Mouse (Mus musculus) lung, adult 10 weeks (tissue): Measurements from ENCODE around the gene Gm11116. TPM values are rescaled to one million over a fixed set of nuclear protein-coding genes. Genes with fewer than 3 reads are reported as not detected.

Experiments used
- polyA plus RNA-seq: library from polyadenylated mRNA; stranded (reverse); fragments of 350-450 nt; fragmentation: Illumina TruSeq; extraction: RNeasy Lipid Tissue Mini Kit (QIAGEN cat#74804); gene quantifications from one replicate; pipeline ENCODE4 v1.2.3, GENCODE M21; 2014; ENCODE audit warnings: low read depth, low replicate concordance; ENCODE audit not compliant: insufficient read depth

Gm11116 gene
- polyA plus RNA-seq: not detected

DNA sequence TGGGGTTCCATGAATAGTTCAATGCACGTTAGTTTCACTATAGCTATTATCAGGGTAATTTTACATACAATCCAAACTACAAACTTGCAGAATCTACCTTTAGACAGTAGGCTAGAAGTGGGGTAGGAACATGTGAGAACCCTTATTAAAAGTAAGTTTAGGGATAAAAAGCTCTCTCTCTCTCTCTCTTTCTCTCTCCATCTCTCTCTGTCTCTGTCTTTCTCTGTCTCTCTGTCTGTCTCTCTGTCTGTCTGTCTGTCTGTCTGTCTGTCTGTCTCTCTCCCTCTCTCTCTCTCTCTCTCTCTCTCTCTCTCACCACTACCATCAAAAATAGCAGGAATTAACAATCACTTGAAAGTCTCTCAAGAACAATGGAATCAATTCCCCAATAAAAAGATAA is at the start of gene Gm11116:
Gene Gm11116 (minus strand): TSS at position 101 of the 400 bp plus-strand sequence.

DNA sequence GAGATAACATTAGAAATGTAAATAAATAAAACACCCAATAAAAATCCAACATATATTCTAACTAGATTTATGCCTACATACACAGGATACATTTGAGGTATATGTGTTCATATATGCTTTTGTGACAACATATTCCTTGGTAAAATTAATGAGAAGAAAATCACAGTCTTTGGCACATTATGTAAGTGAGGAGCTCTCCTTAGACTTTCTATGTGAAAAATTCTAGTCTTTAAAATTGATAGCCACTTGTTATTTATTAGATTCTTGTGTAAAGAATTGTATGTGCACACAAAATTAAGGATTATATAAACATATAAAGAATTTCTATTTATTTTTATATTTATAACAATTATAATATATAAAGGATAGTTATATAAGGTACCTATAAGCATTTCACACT is 42.7 kb upstream of the Gm11116 start, which contains the start of gene Gm11115:
Gene Gm11115 (minus strand): TSS at position 101 of the 400 bp plus-strand sequence.

DNA sequence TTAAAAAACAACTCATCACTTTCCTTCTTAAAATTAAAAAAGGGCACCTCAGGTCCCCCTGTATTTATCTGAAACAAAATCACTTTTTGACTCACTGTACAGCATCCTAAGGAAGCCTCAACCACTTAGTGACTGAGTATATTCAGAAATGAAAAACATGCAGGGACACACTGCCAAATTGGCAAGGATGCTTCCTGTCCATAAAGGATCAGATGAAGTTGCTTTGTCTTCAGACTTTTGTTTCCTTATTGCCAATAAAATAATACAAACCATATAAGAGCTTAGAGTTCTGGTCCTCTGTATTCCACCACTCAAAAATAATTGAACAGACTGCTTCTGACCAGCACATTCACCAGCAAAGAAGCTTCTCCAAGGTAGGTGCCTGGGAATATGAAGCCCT is 25.1 kb downstream of the Gm11116 start, which contains the start of gene Smr2:
Gene Smr2 (plus strand): TSS at position 301 of the 400 bp plus-strand sequence.

Other genes starting within 250 kb of the Gm11116 start
- gene Odam, start 226.5 kb downstream of the Gm11116 start, polyA plus RNA-seq: not detected
- gene Csn3, start 186.0 kb downstream of the Gm11116 start, polyA plus RNA-seq: not detected
- gene 2310003L06Rik, start 142.1 kb downstream of the Gm11116 start, polyA plus RNA-seq: not detected
- not detected for gene Gm28434, start 142.0 kb downstream of the Gm11116 start, polyA plus RNA-seq
- gene Cabs1, start 132.1 kb downstream of the Gm11116 start, polyA plus RNA-seq: not detected
- gene Smr3a, start 109.0 kb downstream of the Gm11116 start, polyA plus RNA-seq: not detected
- gene Smr2, start 25.0 kb downstream of the Gm11116 start, polyA plus RNA-seq: not detected
- not detected for gene Gm11115, start 42.6 kb upstream of the Gm11116 start, polyA plus RNA-seq
- gene Gm7714, start 157.4 kb upstream of the Gm11116 start, polyA plus RNA-seq: not detected
- gene Prol1, start 205.8 kb upstream of the Gm11116 start, polyA plus RNA-seq: not detected